Mouse (Mus musculus): ENCODE results near the gene Tmem54. TPM values are rescaled to one million over a fixed set of nuclear protein-coding genes. Genes with fewer than 3 reads are reported as not detected.

The Tmem54 gene
- 0.20 and 0.70 TPM in 2 replicates for polyA plus RNA-seq (2012; rRNA removed)

GRCm38 (mm10) chr4:129105356-129105755 is at the start of gene Tmem54:
Tmem54 (plus strand) TSS chr4:129105548.

GRCm38 (mm10) chr4:129058207-129059092 is 46.9 kb upstream of the Tmem54 start, which contains the start of gene Rnf19b:
Rnf19b (plus strand) TSS chr4:129058271.

DNA sequence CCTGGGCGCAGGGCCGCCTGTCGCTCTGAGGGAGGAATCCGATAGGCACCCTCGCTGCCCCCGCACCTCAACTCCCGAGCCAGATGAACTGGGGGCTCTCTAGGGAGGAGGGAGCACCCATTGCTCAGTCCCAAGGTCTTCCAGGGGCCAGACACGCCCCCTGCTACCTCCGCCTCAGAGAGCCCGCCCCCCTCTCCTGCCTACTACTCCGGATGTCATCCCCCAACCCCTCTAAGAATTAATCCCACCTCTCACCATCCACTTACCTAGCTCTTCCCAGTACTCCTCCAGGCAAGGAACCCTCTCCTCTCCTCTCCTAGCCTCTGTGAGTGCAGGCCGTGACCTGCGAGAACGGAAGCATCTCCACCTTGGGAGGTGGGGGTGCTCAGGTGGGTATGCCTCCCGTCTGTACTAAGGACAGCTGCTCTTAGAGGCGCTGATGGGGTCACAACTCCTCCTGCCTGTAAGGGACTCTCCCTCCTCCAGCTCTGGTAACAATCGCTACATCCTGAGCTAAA is 16.3 kb downstream of the Tmem54 start, which contains the start of gene Hpca:
Hpca (minus strand) TSS at position 468 of the 518 bp plus-strand sequence.

GRCm38 (mm10) chr4:129136579-129137391 is 31.4 kb downstream of the Tmem54 start, which contains the start of gene Fndc5:
Fndc5 (plus strand) TSS chr4:129136999.

Other genes starting within 250 kb of the Tmem54 start
- 16.8 and 20.8 TPM in 2 replicates for gene Trim62, start 222.0 kb upstream of the Tmem54 start, polyA plus RNA-seq (2012; rRNA removed)
- gene Azin2, start 143.1 kb upstream of the Tmem54 start, polyA plus RNA-seq (2012; rRNA removed) = 14.8 and 16.7 TPM in 2 replicates
- gene Ak2, start 113.6 kb upstream of the Tmem54 start, polyA plus RNA-seq (2012; rRNA removed) = 56.6 and 59.4 TPM in 2 replicates
- gene Rnf19b, start 47.3 kb upstream of the Tmem54 start, polyA plus RNA-seq (2012; rRNA removed) = 86.3 and 90.2 TPM in 2 replicates
- 140 and 145 TPM in 2 replicates for gene Hpca, start 16.5 kb downstream of the Tmem54 start, polyA plus RNA-seq (2012; rRNA removed)
- gene Fndc5, start 31.5 kb downstream of the Tmem54 start, polyA plus RNA-seq (2012; rRNA removed) = 9.8 and 12.3 TPM in 2 replicates
- gene S100pbp, start 84.2 kb downstream of the Tmem54 start, polyA plus RNA-seq (2012; rRNA removed) = 36.1 and 36.6 TPM in 2 replicates
- 76.6 and 79.1 TPM in 2 replicates for gene Yars, start 84.2 kb downstream of the Tmem54 start, polyA plus RNA-seq (2012; rRNA removed)
- 9.1 and 9.4 TPM in 2 replicates for gene C77080, start 155.9 kb downstream of the Tmem54 start, polyA plus RNA-seq (2012; rRNA removed)
- gene Sync, start 182.1 kb downstream of the Tmem54 start, polyA plus RNA-seq (2012; rRNA removed) = 0.74 and 1.4 TPM in 2 replicates
- gene Rbbp4, start 229.8 kb downstream of the Tmem54 start, polyA plus RNA-seq (2012; rRNA removed) = 104 and 107 TPM in 2 replicates
- 18.9 and 20.1 TPM in 2 replicates for gene Zbtb8os, start 230.1 kb downstream of the Tmem54 start, polyA plus RNA-seq (2012; rRNA removed)

Data from central nervous system, embryonic 18 days (tissue).